Mouse (Mus musculus) layer of hippocampus, adult 18-20 months (tissue): ENCODE measurements around the gene Gm49383. TPM values are rescaled to one million over a fixed set of nuclear protein-coding genes. Genes with fewer than 3 reads are reported as not detected.

Experiments
- DNase-seq, 2 experiments: peaks; one replicate each; pipeline ENCODE4 v3.0.0; 2022; ENCODE audit warnings: low spot score in 2 of 2
- total RNA-seq, 2 experiments: library from RNA; stranded (reverse); gene quantifications; 2 replicates each; pipeline ENCODE4 v1.2.3; 2021

Gene Gm49383
- total RNA-seq, 2 experiments from 2014 or later = 5.0 to 5.4 TPM

DNA sequence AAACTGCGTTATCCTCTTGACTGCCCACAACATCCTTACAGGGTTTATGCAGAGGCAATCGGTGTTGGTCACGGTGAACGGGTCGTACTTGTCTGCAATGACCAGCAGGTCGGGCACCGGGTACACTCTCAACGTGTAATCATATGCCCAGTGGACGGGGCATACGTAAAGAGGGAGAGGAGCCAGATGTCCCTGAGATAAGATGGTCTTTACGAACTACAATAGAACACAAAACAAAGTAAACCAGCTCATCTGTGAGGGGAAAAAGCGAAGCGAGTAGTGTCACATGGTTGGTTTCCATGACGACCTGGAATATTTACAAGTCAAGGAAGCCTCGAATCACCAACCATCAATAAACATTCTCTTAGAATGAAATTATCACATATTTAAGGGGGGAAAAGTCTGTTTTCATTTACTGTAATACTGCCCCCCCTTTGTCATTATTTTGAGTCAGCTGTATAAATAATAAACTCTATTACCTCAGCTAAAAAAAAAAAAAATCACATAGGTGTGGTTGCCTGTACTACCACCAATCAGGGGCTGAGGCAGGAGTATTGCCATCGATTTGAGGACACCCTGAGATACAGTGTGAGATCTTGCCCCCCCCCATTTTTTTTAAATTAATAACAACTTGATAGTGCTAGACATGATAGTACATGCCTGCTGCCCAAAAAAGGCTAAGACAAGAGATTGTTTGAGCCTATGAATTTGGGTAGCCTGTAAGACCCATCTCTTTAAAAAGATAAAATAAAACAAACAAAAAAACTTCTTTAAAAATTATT lies 7.3 kb upstream of the Gm49383 start, which contains the start of gene Gm49384:
Gene Gm49384 (minus strand): TSS at position 216 of the 782 bp plus-strand sequence.
- DNase-seq = peak in 1 of 2 experiments; percentile 33

- DNase-seq = no peak
These were observed 2.1 kb upstream of the Gm49383 start for GRCm38 (mm10) chr12:69198985-69199384.

DNA sequence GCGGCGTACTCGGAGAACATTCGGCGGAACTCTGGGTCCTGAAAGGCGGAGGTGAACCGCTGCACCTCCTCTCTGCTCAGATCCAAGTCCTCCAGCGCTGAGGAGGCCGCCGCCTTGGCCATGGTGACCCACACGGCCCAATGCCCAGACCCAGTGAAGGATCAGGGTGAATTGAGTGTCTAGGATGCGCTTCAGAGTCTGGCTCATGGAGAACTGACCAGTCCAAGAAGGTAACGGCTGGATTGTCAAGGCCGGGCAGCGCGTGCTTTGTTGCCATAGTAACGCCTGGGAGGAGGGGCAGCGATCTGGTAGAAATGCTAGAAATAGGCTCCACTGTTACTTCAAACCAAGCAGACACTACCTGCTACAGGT lies 1.2 kb upstream of the Gm49383 start, which contains the start of gene Dnaaf2:
Gene Dnaaf2 (minus strand): TSS at position 266 of the 372 bp plus-strand sequence.
- peak; percentile 27 to 64 for DNase-seq

GRCm38 (mm10) chr12:69197378-69198163 lies 667 bp upstream of the Gm49383 start:
- peak in 1 of 2 experiments; percentile 18 for DNase-seq

GRCm38 (mm10) chr12:69192637-69193036 lies 4.3 kb downstream of the Gm49383 start:
- DNase-seq = no peak

DNA sequence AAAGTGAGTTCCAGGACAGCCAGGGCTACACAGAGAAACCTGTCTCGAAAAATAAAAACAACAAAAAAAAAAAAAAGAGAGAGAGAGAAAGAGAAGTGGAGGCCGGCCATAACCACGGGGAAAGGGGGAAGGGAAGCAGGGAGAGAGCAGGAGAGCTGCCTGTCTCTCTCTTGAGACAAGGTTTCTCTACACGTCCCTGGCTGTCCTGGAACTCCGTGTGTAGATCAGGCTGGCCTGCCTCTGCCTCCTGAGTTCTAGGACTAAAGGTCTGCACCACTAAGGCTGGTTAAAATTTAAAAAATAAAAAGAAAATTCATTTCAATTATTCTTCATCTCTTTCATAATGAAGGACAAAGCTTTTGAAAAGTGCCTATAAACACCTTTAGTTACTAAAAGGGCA lies 5.5 kb downstream of the Gm49383 start:
- no peak for DNase-seq

GRCm38 (mm10) chr12:69190522-69190921 lies 6.4 kb downstream of the Gm49383 start:
- no peak for DNase-seq

- no peak for DNase-seq
These were observed 6.8 kb downstream of the Gm49383 start for GRCm38 (mm10) chr12:69190074-69190473.

- DNase-seq = no peak
These were observed 10.0 kb downstream of the Gm49383 start for GRCm38 (mm10) chr12:69186811-69187471.

DNA sequence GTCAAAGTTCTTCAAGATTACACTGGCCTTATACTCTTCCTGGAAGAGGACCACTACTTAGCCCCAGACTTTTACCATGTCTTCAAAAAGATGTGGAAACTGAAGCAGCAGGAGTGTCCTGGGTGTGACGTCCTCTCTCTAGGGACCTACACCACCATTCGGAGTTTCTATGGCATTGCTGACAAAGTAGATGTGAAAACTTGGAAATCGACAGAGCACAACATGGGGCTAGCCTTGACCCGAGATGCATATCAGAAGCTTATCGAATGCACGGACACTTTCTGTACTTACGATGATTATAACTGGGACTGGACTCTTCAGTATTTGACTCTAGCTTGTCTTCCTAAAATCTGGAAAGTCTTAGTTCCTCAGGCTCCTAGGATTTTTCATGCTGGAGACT lies 11.5 kb downstream of the Gm49383 start:
- no peak for DNase-seq

DNA sequence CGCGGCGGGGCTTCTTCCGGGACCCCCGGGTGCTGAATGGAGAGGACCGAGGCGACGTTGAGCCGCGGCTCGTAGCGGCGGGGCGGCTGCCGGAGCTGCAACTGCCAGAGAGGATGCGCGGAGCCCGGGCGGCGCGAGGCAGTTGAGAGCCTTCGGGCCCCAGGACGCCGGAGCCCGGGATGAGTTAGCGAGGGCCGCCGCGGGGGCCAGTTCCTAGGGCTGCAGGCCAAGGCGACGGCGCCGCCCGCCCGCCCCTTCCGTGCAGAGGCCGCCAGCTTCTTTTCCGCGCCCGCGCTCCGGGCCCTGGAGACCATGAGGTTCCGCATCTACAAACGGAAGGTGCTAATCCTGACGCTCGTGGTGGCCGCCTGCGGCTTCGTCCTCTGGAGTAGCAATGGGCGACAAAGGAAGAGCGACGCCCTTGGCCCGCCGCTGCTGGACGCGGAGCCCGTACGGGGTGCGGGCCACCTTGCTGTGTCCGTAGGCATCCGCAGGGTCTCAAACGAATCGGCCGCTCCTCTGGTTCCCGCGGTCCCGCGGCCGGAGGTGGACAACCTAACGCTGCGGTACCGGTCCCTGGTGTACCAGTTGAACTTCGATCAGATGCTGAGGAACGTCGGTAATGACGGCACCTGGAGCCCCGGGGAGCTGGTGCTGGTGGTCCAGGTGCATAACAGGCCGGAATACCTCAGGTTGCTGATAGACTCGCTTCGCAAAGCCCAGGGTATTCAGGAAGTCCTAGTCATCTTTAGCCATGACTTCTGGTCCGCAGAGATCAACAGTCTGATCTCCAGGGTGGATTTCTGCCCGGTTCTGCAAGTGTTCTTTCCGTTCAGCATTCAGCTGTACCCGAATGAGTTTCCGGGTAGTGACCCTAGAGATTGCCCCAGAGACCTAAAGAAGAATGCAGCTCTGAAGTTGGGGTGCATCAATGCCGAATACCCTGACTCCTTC lies 12.3 kb downstream of the Gm49383 start:
- peak in 1 of 2 experiments; percentile 26 for DNase-seq

GRCm38 (mm10) chr12:69183583-69184308 lies 13.2 kb downstream of the Gm49383 start, which contains the start of the genes Rpl36al and Mgat2:
Rpl36al (minus strand) TSS chr12:69184083.
Mgat2 (plus strand) TSS chr12:69184157.
- DNase-seq = peak; percentile 97 to 99

DNA sequence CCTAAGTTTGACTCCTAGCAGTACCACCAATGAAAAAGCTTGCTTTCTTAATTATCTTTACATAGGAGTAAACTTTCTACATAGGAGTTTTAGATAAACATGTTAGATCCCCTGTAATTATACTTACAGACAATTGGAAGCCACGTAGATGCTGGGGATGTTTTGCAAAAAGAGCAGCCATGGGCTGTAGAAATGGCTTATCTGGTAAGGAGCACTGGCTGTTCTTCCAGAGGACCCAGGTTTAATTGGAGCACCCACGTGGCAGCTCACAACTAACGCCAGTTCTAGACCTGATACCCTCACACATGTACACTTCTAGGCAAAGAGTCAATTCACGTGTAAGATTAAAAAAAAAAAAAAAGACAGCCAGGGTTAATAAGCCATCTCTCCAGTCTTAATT lies 15.1 kb downstream of the Gm49383 start:
- DNase-seq = no peak

DNA sequence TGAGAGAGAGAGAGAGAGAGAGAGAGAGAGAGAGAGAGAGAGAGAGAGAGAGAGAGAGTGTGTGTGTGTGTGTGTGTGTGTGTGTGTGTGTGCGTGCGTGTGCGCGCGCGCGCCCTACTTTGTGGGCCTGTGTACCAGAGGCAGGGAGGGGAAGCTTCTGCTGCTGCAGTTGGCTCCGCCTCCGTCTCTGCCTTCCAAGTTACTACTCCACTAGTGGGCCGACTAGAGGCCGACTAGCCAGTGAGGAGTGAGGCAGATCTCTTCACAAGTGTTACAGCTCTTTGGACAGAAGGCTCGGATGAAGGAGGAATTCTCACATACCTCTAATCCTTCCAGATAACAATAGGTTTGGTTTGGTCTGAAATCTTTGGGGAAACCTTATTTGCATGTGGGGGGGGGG lies 17.5 kb downstream of the Gm49383 start:
- no peak for DNase-seq

DNA sequence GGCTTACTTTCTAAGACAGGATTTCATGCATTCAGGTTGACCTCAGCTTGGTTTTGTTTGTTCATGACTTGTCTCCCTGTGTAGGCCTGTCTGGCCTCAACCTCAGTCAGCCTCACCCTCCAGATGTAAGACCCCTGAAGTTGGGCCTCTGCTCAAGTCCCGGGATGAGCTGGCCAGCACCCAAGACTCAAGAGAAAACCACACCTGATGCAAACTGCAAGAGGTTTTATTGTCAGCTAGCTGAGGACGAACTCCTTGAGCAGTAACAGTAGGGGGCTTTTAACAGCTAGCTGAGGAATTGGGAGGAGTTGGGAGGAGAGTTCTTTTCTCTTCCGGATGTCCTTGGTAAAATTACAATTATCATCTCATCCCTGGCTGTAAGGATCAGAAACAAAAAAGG lies 19.4 kb downstream of the Gm49383 start:
- DNase-seq = no peak

DNA sequence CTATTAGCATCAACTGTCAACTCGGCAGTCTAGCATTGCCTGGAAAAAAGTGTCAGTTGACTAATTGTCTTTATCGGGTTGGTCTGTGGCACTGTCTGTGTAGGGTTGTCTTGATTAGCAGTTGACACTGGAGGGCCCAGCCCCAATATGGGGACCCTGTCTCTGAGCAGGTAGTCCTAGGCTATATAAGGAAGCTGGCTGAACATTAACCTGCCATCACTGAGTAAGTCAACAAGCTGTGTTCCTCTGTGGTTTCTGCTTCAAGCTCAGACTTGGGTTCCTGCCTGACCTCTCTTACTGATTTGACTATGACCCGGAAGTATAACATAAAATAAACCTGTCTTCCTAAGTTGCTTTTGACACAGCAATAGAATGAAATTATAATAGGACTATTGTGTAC lies 20.9 kb downstream of the Gm49383 start:
- no peak for DNase-seq

DNA sequence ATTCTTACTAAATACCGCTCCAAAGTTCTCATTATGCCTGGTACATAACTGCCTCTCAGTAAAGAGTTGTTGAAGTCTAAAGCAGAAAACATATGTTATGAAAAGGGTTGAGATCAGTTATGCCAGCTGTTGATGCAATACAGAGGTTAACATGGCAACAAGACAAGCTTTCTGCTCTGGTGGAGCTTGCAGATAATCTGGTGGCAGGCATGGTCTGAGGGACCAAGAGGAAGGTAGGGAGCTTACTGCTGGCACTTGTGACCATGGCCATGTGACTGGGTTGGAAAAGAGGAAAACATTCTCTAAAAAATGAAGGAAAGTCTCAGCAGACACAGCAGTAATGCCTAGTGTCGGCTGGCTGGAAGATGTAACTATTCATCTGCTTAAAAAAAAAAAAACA lies 25.6 kb downstream of the Gm49383 start:
- no peak for DNase-seq

DNA sequence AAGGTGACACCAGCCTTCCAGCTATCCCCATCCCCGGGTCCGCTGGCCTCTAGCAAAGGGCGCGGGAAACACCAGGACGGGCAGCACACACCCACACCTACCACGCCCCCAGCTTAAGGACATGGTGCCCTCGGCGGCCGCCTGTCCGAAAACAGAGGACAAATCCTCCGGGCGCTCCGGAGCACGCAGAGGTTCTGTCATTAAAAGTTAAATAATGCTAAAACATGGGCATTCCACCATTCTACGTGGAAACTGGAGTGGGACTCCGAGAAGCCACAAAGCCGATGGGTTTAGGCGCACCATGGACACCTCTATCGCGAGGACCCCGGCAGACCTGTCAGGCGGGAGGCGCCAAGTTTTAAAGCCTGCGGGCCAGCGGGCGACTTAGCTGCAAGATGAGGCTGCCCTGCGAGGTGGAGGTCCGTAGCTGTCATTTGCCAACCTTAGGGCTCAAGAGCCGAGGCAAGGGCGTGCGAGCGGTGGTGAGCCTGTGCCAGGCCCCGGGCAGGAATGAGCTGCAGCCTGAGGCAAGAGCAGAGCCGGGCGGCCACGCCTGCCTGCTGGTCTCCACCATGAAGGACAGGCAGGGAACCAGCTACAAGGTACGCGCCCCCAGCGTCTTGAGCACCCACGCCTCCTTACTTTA lies 28.3 kb downstream of the Gm49383 start, which contains the start of gene Lrr1:
Gene Lrr1 (plus strand): TSS at position 354 of the 646 bp plus-strand sequence.
- DNase-seq = peak; percentile 72 to 91
